Mouse (Mus musculus) olfactory bulb, adult 2 months (tissue): Measurements from ENCODE around the gene Sez6l.

Experiments
- CTCF ChIP-seq: fragments of 200-500 bp; IDR thresholded peaks from 2 replicates; pipeline ENCODE4 v1.5.1; 2012; ENCODE audit warnings: low read depth, mild to moderate bottlenecking, low read length, moderate library complexity; ENCODE audit not compliant: insufficient read depth
- POLR2A ChIP-seq: fragments of 200-500 bp; IDR thresholded peaks from 2 replicates; pipeline ENCODE4 v1.6.1; 2012; ENCODE audit warnings: mild to moderate bottlenecking, low read depth, low read length, moderate library complexity; ENCODE audit not compliant: insufficient read depth

DNA sequence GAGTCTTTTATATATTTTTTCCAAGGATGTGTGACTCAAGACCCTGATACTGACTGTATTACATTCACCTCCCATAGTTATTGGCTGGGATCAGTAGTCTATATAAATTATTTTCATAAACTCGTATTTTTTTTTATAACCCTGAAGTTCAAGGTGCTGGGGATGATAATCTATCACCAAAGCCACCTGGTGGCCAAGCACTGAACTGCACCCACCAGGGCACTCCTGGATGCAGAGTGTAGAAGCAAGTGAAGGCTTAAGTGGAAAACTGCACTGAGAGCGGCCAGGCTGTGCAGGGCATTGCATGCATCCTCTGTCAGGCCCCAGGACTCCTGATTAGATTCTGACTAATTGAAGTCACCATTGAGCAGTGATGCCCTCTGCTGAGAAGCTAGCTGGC, 149.7 kb downstream of the Sez6l start:
- TF ChIP-seq POLR2A = no peak
- 0 out of 2 replicates have a peak, but pooled peaks have one; percentile 29 for TF ChIP-seq CTCF
